Comparison of ENCODE assay signal across 19 mouse cellular contexts in the genomic region with DNA sequence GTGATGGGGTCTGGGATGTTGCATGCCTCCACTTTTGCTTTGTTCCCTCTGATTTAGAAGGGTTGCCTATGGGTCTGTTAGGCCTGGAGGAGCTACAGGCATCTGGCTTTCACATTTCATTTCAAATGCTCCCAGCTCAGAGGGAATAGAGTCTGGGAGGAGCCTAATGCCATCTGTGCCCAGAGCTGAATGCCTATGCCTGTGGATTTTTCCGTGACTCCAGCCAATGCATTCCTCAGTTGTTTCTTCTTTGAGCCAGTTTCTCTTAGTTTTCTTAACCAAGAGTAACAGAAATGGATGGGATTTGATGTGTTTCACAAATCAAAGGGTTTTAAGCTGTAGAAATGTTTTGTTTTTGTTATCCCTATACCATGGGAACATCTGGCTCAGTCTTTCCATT.
DNase-seq lines count a peak whose midpoint lies in the region; ATAC-seq and TF ChIP-seq lines count a peak whose summit lies in the region.
"Had no signal": no experiment of that assay in that cellular context is flagged by ENCODE, and none has a peak within 500 bp of the region (broad histone marks: within the 10 kb centered on the region; RNA-seq: fewer than 3 reads in every experiment).

No protein-coding gene starts in this region.

- DNase-seq in heart, adult 2 months: no peak
- DNase-seq in midbrain, embryonic 14.5 days: peak; percentile 14
- no peak for DNase-seq in midbrain, embryonic 11.5 days (ENCODE audit: low spot score, missing footprints)
- DNase-seq in brain, adult 2 months (ENCODE audit: low read depth, low spot score): peak; percentile 60
- peak; percentile 72 for DNase-seq in limb, embryonic 14.5 days (ENCODE audit: low spot score)
- no peak for DNase-seq in heart, adult 8-10 months (ENCODE audit: low spot score)
- no peak for DNase-seq in c-Kit-positive CD71-positive TER-119-positive erythroid progenitor cells, embryonic 14.5 days (ENCODE audit: low spot score)
- DNase-seq: cerebellum, adult 18-20 months; gastrocnemius, postnatal 10 days; liver, embryonic 13.5 days; right cerebral cortex, postnatal 14 days; thymus, postnatal 36 days had no signal

- no peak overlapping the region for H3K27ac ChIP-seq in heart, embryonic 15.5 days
- no peak overlapping the region for H3K27ac ChIP-seq in heart, adult 2 months
- H3K27ac ChIP-seq in midbrain, embryonic 14.5 days (replicated peaks; ENCODE audit: low read depth, low read length): no peak overlapping the region
- H3K27ac ChIP-seq in midbrain, embryonic 11.5 days (ENCODE audit: low read depth, low read length): no peak overlapping the region
- H3K27ac ChIP-seq in limb, embryonic 14.5 days (replicated peaks; ENCODE audit: low read depth, low read length): no peak overlapping the region; the same call in 1 of the 2 replicates
- H3K27ac ChIP-seq: intestine, embryonic 15.5 days; kidney, postnatal 0 days; liver, embryonic 13.5 days; midbrain, embryonic 10.5 days had no signal

- TF ChIP-seq CTCF in heart, adult 2 months (IDR thresholded peaks at IDR 0.05): no peak

- H3K79me2 ChIP-seq in heart, adult 2 months (replicated peaks; ENCODE audit: control insufficient read depth, insufficient read depth, low read length): no peaks in the 10 kb centered on the region

- H3K36me3 ChIP-seq in heart, embryonic 15.5 days: no peaks in the 10 kb centered on the region
- no peaks in the 10 kb centered on the region; the same call in 1 of the 2 replicates for H3K36me3 ChIP-seq in heart, adult 2 months (ENCODE audit: control insufficient read depth, insufficient read depth, low read length)
- H3K36me3 ChIP-seq in midbrain, embryonic 14.5 days (ENCODE audit: control insufficient read depth, insufficient read depth, low read length): no peaks in the 10 kb centered on the region
- no peaks in the 10 kb centered on the region for H3K36me3 ChIP-seq in midbrain, embryonic 11.5 days (ENCODE audit: control insufficient read depth, insufficient read depth, low read length)
- no peaks in the 10 kb centered on the region for H3K36me3 ChIP-seq in limb, embryonic 14.5 days (ENCODE audit: control insufficient read depth, insufficient read depth, low read length)
- H3K36me3 ChIP-seq: heart, embryonic 12.5 days; intestine, embryonic 15.5 days; liver, embryonic 13.5 days; midbrain, embryonic 10.5 days had no signal

- H3K9ac ChIP-seq in heart, embryonic 15.5 days: no peak overlapping the region
- no peak overlapping the region for H3K9ac ChIP-seq in heart, adult 2 months (ENCODE audit: low read depth, low read length)
- H3K9ac ChIP-seq in midbrain, embryonic 14.5 days (replicated peaks; ENCODE audit: low read length): no peak overlapping the region
- no peak overlapping the region for H3K9ac ChIP-seq in midbrain, embryonic 11.5 days (ENCODE audit: low read length)
- no peak overlapping the region for H3K9ac ChIP-seq in limb, embryonic 14.5 days (ENCODE audit: low read depth, low read length, severe bottlenecking)
- H3K9ac ChIP-seq: heart, embryonic 12.5 days; intestine, embryonic 15.5 days; liver, embryonic 13.5 days had no signal

- no peaks in the 10 kb centered on the region for H3K4me1 ChIP-seq in heart, embryonic 15.5 days (replicated peaks)
- H3K4me1 ChIP-seq in heart, adult 2 months (ENCODE audit: control insufficient read depth, insufficient read depth, low read length): peaks cover 5% of the 10 kb centered on the region
- H3K4me1 ChIP-seq in midbrain, embryonic 14.5 days (ENCODE audit: control insufficient read depth, insufficient read depth, low read length): no peaks in the 10 kb centered on the region
- H3K4me1 ChIP-seq in midbrain, embryonic 11.5 days (ENCODE audit: control insufficient read depth, insufficient read depth, low read length): no peaks in the 10 kb centered on the region
- peaks cover 2% of the 10 kb centered on the region; the same call in 1 of the 2 replicates for H3K4me1 ChIP-seq in limb, embryonic 14.5 days (ENCODE audit: control insufficient read depth, insufficient read depth, low read length)
- H3K4me1 ChIP-seq: heart, embryonic 12.5 days; intestine, embryonic 15.5 days; liver, embryonic 13.5 days had no signal

- no peak for TF ChIP-seq POLR2A in heart, adult 2 months (IDR thresholded peaks at IDR 0.05; ENCODE audit: insufficient read depth, low read depth, low read length)
- no peak for TF ChIP-seq POLR2A in limb, embryonic 14.5 days (IDR thresholded peaks at IDR 0.05; ENCODE audit: borderline replicate concordance, extremely low read depth, insufficient read depth, insufficient read length)

- 0 out of 2 replicates have a peak, but pooled peaks have one; percentile 35 for ATAC-seq in heart, embryonic 15.5 days (replicated peaks; ENCODE audit: insufficient number of reproducible peaks, insufficient read depth, low FRiP score, low read depth)
- no peak for ATAC-seq in midbrain, embryonic 14.5 days (ENCODE audit: low FRiP score, low TSS enrichment)
- ATAC-seq in midbrain, embryonic 11.5 days (ENCODE audit: low FRiP score): no peak
- peak; percentile 62; the same call in 1 of the 2 replicates for ATAC-seq in limb, embryonic 14.5 days (ENCODE audit: low FRiP score, low read depth)
- ATAC-seq: intestine, embryonic 15.5 days had no signal

- TF ChIP-seq EP300 in heart, adult 2 months (IDR thresholded peaks at IDR 0.05; ENCODE audit: insufficient read depth, low read depth, low read length): no peak

- intact Hi-C loops in heart, adult 2 months (cut with DNase I): no loop called here

- 64% methylated on average over 1 of the region's 1 CpGs for WGBS in heart, embryonic 15.5 days
- 76% methylated on average over 1 of the region's 1 CpGs for WGBS in heart, adult 2 months
- WGBS in midbrain, embryonic 14.5 days: 63% methylated on average over 1 of the region's 1 CpGs
- WGBS in midbrain, embryonic 11.5 days: 78% methylated on average over 1 of the region's 1 CpGs
- WGBS in limb, embryonic 14.5 days: 39% methylated on average over 1 of the region's 1 CpGs

- H3K4me2 ChIP-seq in heart, embryonic 15.5 days: no peak overlapping the region
- no peak overlapping the region for H3K4me2 ChIP-seq in midbrain, embryonic 14.5 days (ENCODE audit: low read length)
- H3K4me2 ChIP-seq in midbrain, embryonic 11.5 days: no peak overlapping the region
- no peak overlapping the region for H3K4me2 ChIP-seq in limb, embryonic 14.5 days (replicated peaks; ENCODE audit: low read depth, low read length, severe bottlenecking)
- H3K4me2 ChIP-seq: heart, embryonic 12.5 days; intestine, embryonic 15.5 days; liver, embryonic 13.5 days had no signal

- no peaks in the 10 kb centered on the region for H3K27me3 ChIP-seq in heart, embryonic 15.5 days
- no peaks in the 10 kb centered on the region for H3K27me3 ChIP-seq in heart, adult 2 months (ENCODE audit: control insufficient read depth, insufficient read depth, low read length)
- H3K27me3 ChIP-seq in midbrain, embryonic 14.5 days (ENCODE audit: control insufficient read depth, insufficient read depth, low read length): no peaks in the 10 kb centered on the region
- no peaks in the 10 kb centered on the region for H3K27me3 ChIP-seq in midbrain, embryonic 11.5 days (ENCODE audit: control insufficient read depth, insufficient read depth, low read length)
- no peaks in the 10 kb centered on the region for H3K27me3 ChIP-seq in limb, embryonic 14.5 days (ENCODE audit: control insufficient read depth, insufficient read depth, low read length)
- H3K27me3 ChIP-seq: CH12.LX; heart, embryonic 12.5 days; intestine, embryonic 15.5 days; liver, embryonic 13.5 days had no signal

- no peak overlapping the region for H3K4me3 ChIP-seq in heart, embryonic 15.5 days
- H3K4me3 ChIP-seq in heart, adult 2 months: no peak overlapping the region
- no peak overlapping the region for H3K4me3 ChIP-seq in midbrain, embryonic 14.5 days (replicated peaks; ENCODE audit: low read depth, low read length)
- H3K4me3 ChIP-seq in midbrain, embryonic 11.5 days (ENCODE audit: low read depth, low read length): no peak overlapping the region
- no peak overlapping the region for H3K4me3 ChIP-seq in limb, embryonic 14.5 days (replicated peaks; ENCODE audit: low read length)
- H3K4me3 ChIP-seq: erythroblast, embryonic 14.5 days; heart, embryonic 12.5 days; intestine, embryonic 15.5 days; liver, embryonic 13.5 days; midbrain, embryonic 10.5 days had no signal

- no peaks in the 10 kb centered on the region for H3K9me3 ChIP-seq in heart, embryonic 15.5 days (replicated peaks)
- no peaks in the 10 kb centered on the region for H3K9me3 ChIP-seq in midbrain, embryonic 14.5 days (ENCODE audit: control insufficient read depth, low read length)
- no peaks in the 10 kb centered on the region for H3K9me3 ChIP-seq in midbrain, embryonic 11.5 days (ENCODE audit: control insufficient read depth, low read length)
- no peaks in the 10 kb centered on the region for H3K9me3 ChIP-seq in limb, embryonic 14.5 days (ENCODE audit: control insufficient read depth, low read length)
- H3K9me3 ChIP-seq: heart, embryonic 12.5 days; intestine, embryonic 15.5 days; liver, embryonic 13.5 days; midbrain, embryonic 10.5 days had no signal

Comparison
In these comparisons a context has a peak if more than half of its experiments do, and no peak if none do; other contexts are left out.
1. DNase-seq: peak in midbrain, embryonic 14.5 days (single experiment), brain, adult 2 months (single experiment) and limb, embryonic 14.5 days (single experiment); none in heart, adult 2 months (0 of 2), midbrain, embryonic 11.5 days (single experiment), heart, adult 8-10 months (single experiment) and c-Kit-positive CD71-positive TER-119-positive erythroid progenitor cells, embryonic 14.5 days (single experiment).
2. ATAC-seq: peak in heart, embryonic 15.5 days (single experiment) and limb, embryonic 14.5 days (single experiment); none in midbrain, embryonic 14.5 days (single experiment) and midbrain, embryonic 11.5 days (single experiment).